Mouse (Mus musculus) midbrain, embryonic 14.5 days (tissue): Measurements from ENCODE around the gene Oser1. TPM values are rescaled to one million over a fixed set of nuclear protein-coding genes. Genes with fewer than 3 reads are reported as not detected.

Experiments
- ATAC-seq: fragments of 200-750 bp; cut with Nextera tagmentation; 2 replicates; pipeline ENCODE4 v1.8.0; 2017; ENCODE audit warnings: moderate number of reproducible peaks, moderate library complexity; ENCODE audit not compliant: low FRiP score, low TSS enrichment
- DNase-seq: peaks from one replicate; pipeline ENCODE4 v3.0.0-alpha.2; 2015
- H3K27ac ChIP-seq: fragments of 300-500 bp; sonication (generic); replicated peaks from 2 replicates; pipeline ENCODE4 v1.5.1; 2014; ENCODE audit warnings: mild to moderate bottlenecking, low read depth, low read length, moderate library complexity
- H3K27me3 ChIP-seq: fragments of 300-500 bp; sonication (generic); 2 replicates; pipeline ENCODE4 v1.6.1; 2014; ENCODE audit warnings: low read length, control low read depth, mixed read lengths; ENCODE audit not compliant: control insufficient read depth, insufficient read depth
- H3K36me3 ChIP-seq: fragments of 300-500 bp; sonication (generic); 2 replicates; pipeline ENCODE4 v1.6.1; 2014; ENCODE audit warnings: low read length, control low read depth; ENCODE audit not compliant: control insufficient read depth, insufficient read depth
- H3K4me1 ChIP-seq: fragments of 300-500 bp; sonication (generic); 2 replicates; pipeline ENCODE4 v1.6.1; 2014; ENCODE audit warnings: mild to moderate bottlenecking, antibody characterized with exemption, low read length, control low read depth; ENCODE audit not compliant: control insufficient read depth, insufficient read depth
- H3K4me2 ChIP-seq: fragments of 300-500 bp; sonication (generic); 2 replicates; pipeline ENCODE4 v1.6.1; 2014; ENCODE audit warnings: mild to moderate bottlenecking, low read length, moderate library complexity
- H3K4me3 ChIP-seq: fragments of 300-500 bp; sonication (generic); replicated peaks from 2 replicates; pipeline ENCODE4 v1.5.1; 2014; ENCODE audit warnings: low read depth, low read length
- H3K9ac ChIP-seq: fragments of 300-500 bp; sonication (generic); replicated peaks from 2 replicates; pipeline ENCODE4 v1.6.1; 2014; ENCODE audit warnings: mild to moderate bottlenecking, low read length, moderate library complexity
- H3K9me3 ChIP-seq: fragments of 300-500 bp; sonication (generic); 2 replicates; pipeline ENCODE4 v1.6.1; 2016; ENCODE audit warnings: low read length, control low read depth, mixed read lengths; ENCODE audit not compliant: control insufficient read depth
- WGBS: fragments of 180-500 bp; shearing (Covaris S2); extraction: QIAGEN DNeasy Blood & Tissue Kit; methylation state at CpG from one replicate; pipeline ENCODE4 v1.1.7; 2014; 5-methylcytosine and 5-hydroxymethylcytosine counted together
- polyA plus RNA-seq: library from polyadenylated mRNA; unstranded; fragments of >200 nt; fragmentation: Nextera tagmentation; extraction: Ambion mirVana; gene quantifications from 2 replicates; pipeline ENCODE4 v1.2.1, GENCODE M21; 2014

Gene Oser1
- polyA plus RNA-seq, 1 experiment from 2014 or later: 84.3 TPM

DNA sequence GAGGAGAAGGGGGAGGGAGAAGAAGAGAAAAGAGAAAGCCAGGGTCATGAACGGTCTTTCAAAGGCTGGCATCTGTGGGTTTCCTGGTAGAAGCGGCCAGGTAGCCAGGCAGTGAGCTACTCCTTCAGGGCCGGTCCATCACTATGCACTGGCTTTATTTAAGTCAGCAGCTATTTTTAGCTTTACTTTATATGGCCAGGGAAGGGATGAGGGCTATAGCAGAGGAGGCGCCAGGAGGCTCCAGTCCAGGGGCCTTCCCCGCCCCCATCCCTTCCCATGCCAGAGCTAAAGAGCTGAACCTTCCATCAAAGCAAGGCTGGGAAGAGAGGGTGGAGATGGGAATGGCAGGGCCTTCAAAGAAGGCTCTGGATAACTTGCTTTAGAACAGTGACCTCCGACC lies 32.1 kb downstream of the Oser1 start:
- no peak overlapping the region for H3K4me3 ChIP-seq
- H3K4me1 ChIP-seq: no peaks in the 10 kb centered on the region
- H3K9ac ChIP-seq: no peak overlapping the region
- no peak overlapping the region for H3K4me2 ChIP-seq
- H3K9me3 ChIP-seq: no peaks in the 10 kb centered on the region
- DNase-seq (no peak), ATAC-seq (no peak)
- H3K27me3 ChIP-seq: no peaks in the 10 kb centered on the region
- H3K36me3 ChIP-seq: no peaks in the 10 kb centered on the region
- WGBS: 82% methylated on average over 6 of the region's 6 CpGs
- H3K27ac ChIP-seq: no peak overlapping the region

DNA sequence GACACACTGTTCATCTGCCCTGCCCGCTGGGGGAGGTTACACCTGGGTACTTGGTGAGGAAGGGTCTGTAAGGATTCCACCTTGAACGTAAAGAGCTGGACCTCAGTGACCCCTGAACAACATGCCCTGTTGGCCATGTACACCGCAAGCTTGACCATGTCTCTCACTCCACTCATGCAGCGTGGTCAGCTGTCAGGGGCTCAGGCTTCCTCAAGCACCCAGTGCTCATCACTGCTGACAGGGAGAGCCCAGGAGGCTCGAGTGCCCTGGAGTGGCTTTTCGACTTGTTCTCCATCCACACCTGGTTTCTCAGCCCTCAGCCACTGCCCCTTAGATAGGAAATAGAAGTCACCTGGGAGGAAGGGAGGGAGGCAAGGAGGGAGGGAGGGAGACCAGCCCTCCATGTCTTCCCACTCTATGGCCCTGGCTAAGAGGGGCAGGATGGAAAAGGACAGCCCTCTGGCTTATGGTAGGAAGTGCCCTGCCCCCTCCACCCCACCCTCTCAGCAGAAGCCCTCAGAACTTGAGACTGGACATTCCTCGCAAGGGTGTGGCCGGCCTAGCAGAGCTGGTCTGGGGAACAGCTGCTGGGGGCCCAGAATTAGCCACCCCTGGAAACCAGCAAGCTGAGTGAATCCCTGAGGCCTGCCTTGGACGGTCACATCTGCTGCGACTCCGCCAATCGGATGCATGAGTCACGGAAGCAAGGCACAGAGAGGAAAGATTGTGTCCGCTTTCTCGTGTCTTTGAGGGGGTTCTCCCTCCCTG lies 37.9 kb downstream of the Oser1 start:
- Histone ChIP-seq H3K9me3 (no peaks in the 10 kb centered on the region), H3K4me2 (no peak overlapping the region), H3K4me1 (no peaks in the 10 kb centered on the region), H3K27ac (no peak overlapping the region), H3K36me3 (no peaks in the 10 kb centered on the region), H3K9ac (no peak overlapping the region), H3K4me3 (no peak overlapping the region), H3K27me3 (no peaks in the 10 kb centered on the region)
- ATAC-seq (no peak), DNase-seq (no peak)
- 83% methylated on average over 15 of the region's 15 CpGs for WGBS

DNA sequence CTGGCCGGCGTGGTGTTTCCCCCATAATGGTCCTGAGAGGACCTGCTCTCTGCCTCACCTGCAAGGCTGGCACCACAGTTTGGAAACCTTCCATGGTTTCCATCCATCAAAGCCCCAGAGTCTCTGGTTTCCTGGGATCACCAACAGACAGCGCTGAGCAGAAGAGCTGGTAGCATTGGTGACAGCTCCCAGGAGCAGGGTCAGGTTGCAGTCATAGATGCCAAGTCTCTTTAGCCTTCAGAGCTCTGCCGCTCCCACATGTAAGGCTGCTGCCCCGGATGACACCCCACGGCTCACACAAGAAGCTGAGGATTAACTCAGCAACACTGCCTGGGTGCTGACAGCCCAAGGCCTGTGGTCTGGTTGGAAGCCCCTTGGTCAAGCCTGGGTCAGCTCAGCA lies 39.4 kb downstream of the Oser1 start:
- DNase-seq: no peak
- Histone ChIP-seq H3K4me3 (no peak overlapping the region), H3K4me1 (no peaks in the 10 kb centered on the region), H3K9me3 (no peaks in the 10 kb centered on the region), H3K27me3 (no peaks in the 10 kb centered on the region), H3K9ac (no peak overlapping the region), H3K4me2 (no peak overlapping the region), H3K36me3 (no peaks in the 10 kb centered on the region), H3K27ac (no peak overlapping the region)
- ATAC-seq: no peak
- 91% methylated on average over 6 of the region's 6 CpGs for WGBS

DNA sequence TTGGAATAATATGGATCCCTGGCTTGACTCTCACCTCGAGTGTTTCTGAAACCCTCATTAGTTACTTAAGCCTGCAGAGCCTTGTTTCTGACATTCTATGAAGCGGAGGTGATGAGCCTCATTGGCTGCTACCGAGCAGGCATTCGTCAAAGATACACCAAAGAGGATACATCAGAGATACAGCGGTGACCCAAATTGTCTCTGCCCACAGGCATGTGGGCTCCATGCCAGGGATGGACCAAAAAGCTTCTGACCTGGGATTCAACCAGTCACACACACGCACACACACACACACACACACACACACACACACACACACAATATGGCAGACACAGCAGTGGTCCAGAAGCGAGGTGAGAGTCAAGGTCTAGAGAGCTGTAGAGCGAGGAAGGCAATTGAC lies 43.3 kb downstream of the Oser1 start:
- H3K4me1 ChIP-seq: no peaks in the 10 kb centered on the region
- ATAC-seq (no peak), DNase-seq (no peak)
- H3K4me3 ChIP-seq: no peak overlapping the region
- no peaks in the 10 kb centered on the region for H3K9me3 ChIP-seq
- H3K4me2 ChIP-seq: no peak overlapping the region
- no peaks in the 10 kb centered on the region for H3K36me3 ChIP-seq
- no peak overlapping the region for H3K27ac ChIP-seq
- H3K27me3 ChIP-seq: peaks cover 1% of the 10 kb centered on the region; the same call in 1 of the 2 replicates
- WGBS: 88% methylated on average over 8 of the region's 8 CpGs
- no peak overlapping the region for H3K9ac ChIP-seq

DNA sequence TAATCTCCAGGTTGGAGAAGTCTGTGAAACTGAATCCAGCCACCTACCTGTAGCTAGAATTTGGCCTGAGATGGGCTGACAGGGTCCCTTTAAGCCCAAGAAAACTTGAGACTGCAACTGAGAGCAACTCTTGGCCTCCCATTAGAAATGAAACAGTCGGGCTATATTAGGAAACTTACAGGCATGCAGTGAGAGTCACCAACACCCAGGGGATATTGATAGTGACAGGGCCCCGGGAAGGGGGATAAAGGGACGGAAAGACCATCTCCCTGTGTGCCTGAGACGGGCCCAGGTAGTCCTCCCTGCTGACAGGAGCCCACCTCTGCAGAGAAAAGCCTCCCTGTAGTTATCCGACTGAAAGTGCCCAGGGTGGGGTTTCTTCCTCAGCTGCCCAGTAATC lies 45.1 kb downstream of the Oser1 start:
- Histone ChIP-seq H3K27me3 (peaks cover 12% of the 10 kb centered on the region), H3K27ac (no peak overlapping the region), H3K36me3 (no peaks in the 10 kb centered on the region), H3K9me3 (no peaks in the 10 kb centered on the region), H3K4me1 (no peaks in the 10 kb centered on the region), H3K9ac (no peak overlapping the region), H3K4me3 (no peak overlapping the region), H3K4me2 (no peak overlapping the region)
- DNase-seq (no peak), ATAC-seq (no peak)
- WGBS: 87% methylated on average over 5 of the region's 5 CpGs

DNA sequence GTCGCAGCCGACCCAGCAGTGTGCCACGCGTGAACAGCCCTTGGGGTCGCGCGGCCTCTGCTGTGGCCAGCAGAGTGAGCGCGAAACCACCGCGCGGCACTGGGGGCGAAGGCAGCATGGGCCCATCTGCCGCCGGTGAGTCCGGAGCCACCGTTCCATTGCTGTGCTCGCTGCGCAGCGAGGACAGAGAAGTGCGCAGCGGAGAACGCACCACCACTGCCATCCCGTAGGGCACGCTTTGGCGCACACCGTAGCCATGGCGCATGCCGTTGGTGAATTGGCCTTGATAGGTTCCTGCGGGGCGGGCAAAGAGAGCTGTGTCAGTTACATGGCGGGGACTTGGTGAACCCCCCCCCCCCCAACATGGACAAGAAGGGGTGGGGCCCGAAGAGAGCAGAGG lies 48.4 kb downstream of the Oser1 start:
- Histone ChIP-seq H3K9me3 (no peaks in the 10 kb centered on the region), H3K9ac (no peak overlapping the region), H3K4me3 (no peak overlapping the region), H3K36me3 (no peaks in the 10 kb centered on the region), H3K4me1 (no peaks in the 10 kb centered on the region), H3K4me2 (no peak overlapping the region), H3K27ac (no peak overlapping the region), H3K27me3 (peaks cover 12% of the 10 kb centered on the region)
- WGBS: 40% methylated on average over 33 of the region's 33 CpGs
- DNase-seq (no peak), ATAC-seq (no peak)

DNA sequence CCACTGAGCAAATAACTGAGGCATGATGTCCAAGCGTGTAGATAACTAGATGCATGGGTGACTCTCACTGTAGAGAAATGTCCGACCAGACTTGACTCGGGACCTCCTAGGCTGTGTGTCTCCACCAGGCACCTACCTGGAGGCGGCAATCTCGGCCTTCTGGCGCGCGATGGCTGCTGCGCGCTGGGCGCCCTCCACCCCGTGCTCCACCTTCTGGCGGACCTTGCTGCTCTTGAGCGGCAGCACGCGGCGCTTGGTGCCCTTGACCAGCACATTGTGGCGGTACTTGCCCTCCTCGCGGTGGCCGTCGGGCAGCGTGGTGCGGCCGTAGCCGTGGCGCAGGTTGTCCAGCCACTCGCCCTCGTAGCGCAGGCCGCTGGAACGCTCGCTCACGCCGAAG lies 49.0 kb downstream of the Oser1 start:
- H3K9me3 ChIP-seq: no peaks in the 10 kb centered on the region
- H3K27ac ChIP-seq: no peak overlapping the region
- H3K4me3 ChIP-seq: no peak overlapping the region
- no peak overlapping the region for H3K9ac ChIP-seq
- H3K27me3 ChIP-seq: peaks cover 12% of the 10 kb centered on the region
- no peak overlapping the region for H3K4me2 ChIP-seq
- WGBS: 46% methylated on average over 35 of the region's 35 CpGs
- DNase-seq (no peak), ATAC-seq (no peak)
- no peaks in the 10 kb centered on the region for H3K4me1 ChIP-seq
- H3K36me3 ChIP-seq: no peaks in the 10 kb centered on the region

DNA sequence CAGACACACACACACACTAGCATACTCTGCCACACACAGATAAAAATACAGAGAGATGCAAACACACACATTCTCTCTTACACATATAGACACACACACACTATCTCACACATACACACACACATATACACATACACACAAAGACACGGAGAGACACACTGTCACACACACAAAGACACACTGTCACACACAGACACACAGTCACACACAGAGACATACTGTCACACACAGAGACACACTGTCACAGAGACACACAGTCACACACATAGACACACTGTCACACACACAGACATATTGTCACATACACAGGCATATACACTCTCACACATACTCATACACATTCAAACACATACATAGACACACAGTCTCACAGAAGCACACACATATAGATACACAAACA lies 51.9 kb downstream of the Oser1 start:
- Histone ChIP-seq H3K4me1 (no peaks in the 10 kb centered on the region), H3K9me3 (no peaks in the 10 kb centered on the region), H3K36me3 (no peaks in the 10 kb centered on the region), H3K9ac (no peak overlapping the region), H3K4me2 (no peak overlapping the region), H3K27ac (no peak overlapping the region), H3K4me3 (no peak overlapping the region), H3K27me3 (peaks cover 12% of the 10 kb centered on the region)
- no peak for ATAC-seq
- WGBS: 94% methylated on average over 1 of the region's 1 CpGs
- DNase-seq: no peak

DNA sequence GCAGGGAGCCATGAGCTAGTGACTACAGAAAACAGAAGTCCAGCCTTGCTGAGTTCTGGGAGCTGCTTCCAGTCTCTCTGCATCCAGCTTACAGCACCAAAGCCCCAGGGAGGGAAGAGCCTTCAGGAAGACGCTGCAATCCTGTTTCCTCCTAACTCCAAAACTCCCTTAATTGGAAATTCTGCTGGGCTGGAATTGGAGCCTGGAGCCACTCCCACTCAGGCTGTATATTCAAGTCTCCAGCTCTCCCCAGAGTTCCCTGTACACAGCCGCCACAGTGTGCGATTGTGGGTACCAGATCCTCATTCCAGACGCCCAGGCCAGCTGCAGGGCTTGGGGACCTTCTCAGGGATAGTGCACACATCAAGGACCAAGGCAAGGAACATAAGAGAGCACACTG lies 54.3 kb downstream of the Oser1 start:
- ATAC-seq (no peak), DNase-seq (no peak)
- no peak overlapping the region for H3K4me3 ChIP-seq
- no peaks in the 10 kb centered on the region for H3K4me1 ChIP-seq
- 63% methylated on average over 4 of the region's 4 CpGs for WGBS
- no peaks in the 10 kb centered on the region for H3K9me3 ChIP-seq
- 0 out of 2 replicates have a peak, but pooled peaks cover under 1% of the 10 kb centered on the region for H3K27me3 ChIP-seq
- H3K27ac ChIP-seq: no peak overlapping the region
- H3K36me3 ChIP-seq: no peaks in the 10 kb centered on the region
- no peak overlapping the region for H3K4me2 ChIP-seq
- H3K9ac ChIP-seq: no peak overlapping the region
